ENCODE assay signal across 25 mouse cellular contexts in the genomic region with DNA sequence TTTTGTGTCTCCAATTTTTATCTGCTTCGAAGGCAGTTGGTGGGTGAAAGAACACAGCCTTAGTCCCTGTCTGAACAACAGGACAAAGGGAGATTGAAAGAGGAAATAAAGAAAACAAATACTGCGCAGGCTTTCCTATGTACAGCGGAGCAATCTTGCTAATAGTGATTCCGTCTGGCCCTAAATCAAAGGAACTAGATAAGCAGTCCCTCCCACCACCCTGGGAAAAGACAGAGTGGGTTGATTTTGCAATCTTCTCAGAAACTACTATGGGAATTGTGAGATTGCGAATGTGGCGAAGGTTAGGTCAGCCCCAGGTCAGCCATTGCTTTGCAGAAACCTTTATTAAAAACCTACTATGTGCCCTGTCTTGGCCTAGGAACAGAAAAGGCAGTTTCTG.
DNase-seq lines count a peak whose midpoint lies in the region; ATAC-seq and TF ChIP-seq lines count a peak whose summit lies in the region.
"Had no signal": no experiment of that assay in that cellular context is flagged by ENCODE, and none has a peak within 500 bp of the region (broad histone marks: within the 10 kb centered on the region; RNA-seq: fewer than 3 reads in every experiment).

No protein-coding gene starts in this region.

- no peak overlapping the region for H3K27ac ChIP-seq in lung, embryonic 14.5 days (ENCODE audit: low read depth)
- H3K27ac ChIP-seq: forebrain, embryonic 10.5 days; hindbrain, embryonic 14.5 days; midbrain, embryonic 13.5 days; stomach, postnatal 0 days had no signal

- H3K27me3 ChIP-seq in lung, embryonic 14.5 days (ENCODE audit: insufficient read depth, low read length), result no peaks in the 10 kb centered on the region
- H3K27me3 ChIP-seq: megakaryocyte, embryonic 14.5 days; midbrain, embryonic 13.5 days had no signal

- H3K36me3 ChIP-seq in lung, embryonic 14.5 days (ENCODE audit: insufficient read depth), result no peaks in the 10 kb centered on the region
- H3K36me3 ChIP-seq: forebrain, embryonic 10.5 days; midbrain, embryonic 13.5 days had no signal

- H3K9me3 ChIP-seq in lung, embryonic 14.5 days (ENCODE audit: low read depth, low read length), result no peaks in the 10 kb centered on the region
- H3K9me3 ChIP-seq: forebrain, embryonic 10.5 days; megakaryocyte, embryonic 14.5 days; midbrain, embryonic 13.5 days had no signal

- TF ChIP-seq CTCF in lung, embryonic 14.5 days (IDR thresholded peaks at IDR 0.05; ENCODE audit: low read depth), result no peak
- TF ChIP-seq CTCF in lung, adult 2 months (IDR thresholded peaks at IDR 0.05; ENCODE audit: insufficient read depth, low read length), result no peak

- no peak overlapping the region for H3K4me3 ChIP-seq in lung, embryonic 14.5 days (ENCODE audit: low read depth, low read length)
- H3K4me3 ChIP-seq in lung, adult 2 months (replicated peaks; ENCODE audit: extremely low read depth, low read depth, low read length), result no peak overlapping the region
- H3K4me3 ChIP-seq: forebrain, embryonic 10.5 days; megakaryocyte, embryonic 14.5 days; midbrain, embryonic 13.5 days had no signal

- intact Hi-C loops in heart, postnatal 14 days (cut with DNase I), result no loop called here

- DNase-seq in adrenal gland, adult 2 months, result peak; percentile 30
- DNase-seq in adrenal gland, postnatal 4 days (ENCODE audit: low spot score in 2 of 2), result no peak
- peak; percentile 33 for DNase-seq in heart, adult 8-10 months (ENCODE audit: low spot score)
- no peak for DNase-seq in heart, postnatal 14 days
- peak; percentile 63 for DNase-seq in lung, embryonic 14.5 days
- DNase-seq in lung, adult 2 months, result no peak
- DNase-seq in lung, postnatal 36 days, result peak; percentile 34
- DNase-seq in urinary bladder, adult 2 months (ENCODE audit: low spot score), result no peak
- DNase-seq: adrenal gland, postnatal 36 days; cerebellum, adult 11-12 months; cerebellum, postnatal 14 days; forebrain, postnatal 0 days; kidney, adult 9 months; kidney, postnatal 36 days; layer of hippocampus, postnatal 36 days; liver, postnatal 0 days; thymus, adult 2 months; thymus, postnatal 4 days had no signal

- ATAC-seq in lung, embryonic 14.5 days (ENCODE audit: insufficient read depth), result peak; percentile 36; the same call in 1 of the 2 replicates
- ATAC-seq: activated CD4-positive, CD25-positive, alpha-beta regulatory T cell, adult 4 months; forebrain, postnatal 0 days; inflammation-experienced regulatory T-cells, adult 6 months; liver, postnatal 0 days; midbrain, embryonic 13.5 days had no signal

- WGBS in lung, embryonic 14.5 days, result 40% methylated on average over 6 of the region's 6 CpGs
- WGBS in lung, adult 2 months, result 57% methylated on average over 6 of the region's 6 CpGs

- H3K9ac ChIP-seq in lung, embryonic 14.5 days, result no peak overlapping the region
- H3K9ac ChIP-seq: forebrain, postnatal 0 days; hindbrain, embryonic 14.5 days; liver, postnatal 0 days; midbrain, embryonic 13.5 days had no signal

- no peak overlapping the region for H3K4me2 ChIP-seq in lung, embryonic 14.5 days
- H3K4me2 ChIP-seq: hindbrain, embryonic 14.5 days; midbrain, embryonic 13.5 days had no signal

- peaks cover 6% of the 10 kb centered on the region; the same call in 1 of the 2 replicates for H3K4me1 ChIP-seq in lung, embryonic 14.5 days (ENCODE audit: insufficient read depth)
- no peaks in the 10 kb centered on the region for H3K4me1 ChIP-seq in lung, adult 2 months (ENCODE audit: control insufficient read depth, insufficient read depth, low read length)
- H3K4me1 ChIP-seq: forebrain, embryonic 10.5 days; megakaryocyte, embryonic 14.5 days; midbrain, embryonic 13.5 days had no signal

- TF ChIP-seq POLR2A in lung, adult 2 months (IDR thresholded peaks at IDR 0.05; ENCODE audit: borderline replicate concordance, extremely low read depth, low read depth, low read length), result no peak

Comparison
In these comparisons a context has a peak if more than half of its experiments do, and no peak if none do; other contexts are left out.
1. DNase-seq: peak in adrenal gland, adult 2 months (single experiment), heart, adult 8-10 months (single experiment), lung, embryonic 14.5 days (single experiment) and lung, postnatal 36 days (single experiment); none in adrenal gland, postnatal 4 days (0 of 2), heart, postnatal 14 days (0 of 2), lung, adult 2 months (single experiment) and urinary bladder, adult 2 months (single experiment).